Mouse (Mus musculus) lung, embryonic 14.5 days (tissue): ENCODE measurements around the gene 1810010H24Rik. TPM values are rescaled to one million over a fixed set of nuclear protein-coding genes. Genes with fewer than 3 reads are reported as not detected.

Experiments
- ATAC-seq: fragments of 200-750 bp; cut with Nextera tagmentation; 2 replicates; pipeline ENCODE4 v1.8.0; 2017; ENCODE audit warnings: mild to moderate bottlenecking, moderate TSS enrichment, moderate library complexity; ENCODE audit not compliant: insufficient read depth
- DNase-seq: peaks from one replicate; pipeline ENCODE4 v3.0.0-alpha.2; 2015
- H3K27ac ChIP-seq: fragments of 300-500 bp; sonication (generic); 2 replicates; pipeline ENCODE4 v1.5.1; 2014; ENCODE audit warnings: low read depth, mild to moderate bottlenecking, moderate library complexity
- H3K27me3 ChIP-seq: fragments of 300-500 bp; sonication (generic); 2 replicates; pipeline ENCODE4 v1.6.1; 2014; ENCODE audit warnings: low read length, control low read depth; ENCODE audit not compliant: insufficient read depth
- H3K36me3 ChIP-seq: fragments of 300-500 bp; sonication (generic); 2 replicates; pipeline ENCODE4 v1.6.1; 2014; ENCODE audit warnings: control low read depth; ENCODE audit not compliant: insufficient read depth
- H3K4me1 ChIP-seq: fragments of 300-500 bp; sonication (generic); 2 replicates; pipeline ENCODE4 v1.6.1; 2014; ENCODE audit warnings: antibody characterized with exemption, control low read depth; ENCODE audit not compliant: insufficient read depth
- H3K4me2 ChIP-seq: fragments of 300-500 bp; sonication (generic); 2 replicates; pipeline ENCODE4 v1.6.1; 2014; ENCODE audit warnings: mild to moderate bottlenecking
- H3K4me3 ChIP-seq: fragments of 300-500 bp; sonication (generic); 2 replicates; pipeline ENCODE4 v1.5.1; 2014; ENCODE audit warnings: low read depth, low read length
- H3K9ac ChIP-seq: fragments of 300-500 bp; sonication (generic); 2 replicates; pipeline ENCODE4 v1.6.1; 2014
- H3K9me3 ChIP-seq: fragments of 300-500 bp; sonication (generic); 2 replicates; pipeline ENCODE4 v1.6.1; 2016; ENCODE audit warnings: low read depth, low read length, control low read depth
- CTCF ChIP-seq: IDR thresholded peaks from 2 replicates; pipeline ENCODE4 v1.5.1; 2016; ENCODE audit warnings: antibody characterized with exemption, low read depth
- WGBS: fragments of 180-500 bp; shearing (Covaris S2); extraction: QIAGEN DNeasy Blood & Tissue Kit; methylation state at CpG from one replicate; pipeline ENCODE4 v1.1.7; 2014; 5-methylcytosine and 5-hydroxymethylcytosine counted together
- polyA plus RNA-seq: library from polyadenylated mRNA; unstranded; fragments of >200 nt; fragmentation: Nextera tagmentation; extraction: Ambion mirVana; gene quantifications from 2 replicates; pipeline ENCODE4 v1.2.1, GENCODE M21; 2014

Gene 1810010H24Rik
- polyA plus RNA-seq, 1 experiment from 2014 or later: 5.1 TPM

DNA sequence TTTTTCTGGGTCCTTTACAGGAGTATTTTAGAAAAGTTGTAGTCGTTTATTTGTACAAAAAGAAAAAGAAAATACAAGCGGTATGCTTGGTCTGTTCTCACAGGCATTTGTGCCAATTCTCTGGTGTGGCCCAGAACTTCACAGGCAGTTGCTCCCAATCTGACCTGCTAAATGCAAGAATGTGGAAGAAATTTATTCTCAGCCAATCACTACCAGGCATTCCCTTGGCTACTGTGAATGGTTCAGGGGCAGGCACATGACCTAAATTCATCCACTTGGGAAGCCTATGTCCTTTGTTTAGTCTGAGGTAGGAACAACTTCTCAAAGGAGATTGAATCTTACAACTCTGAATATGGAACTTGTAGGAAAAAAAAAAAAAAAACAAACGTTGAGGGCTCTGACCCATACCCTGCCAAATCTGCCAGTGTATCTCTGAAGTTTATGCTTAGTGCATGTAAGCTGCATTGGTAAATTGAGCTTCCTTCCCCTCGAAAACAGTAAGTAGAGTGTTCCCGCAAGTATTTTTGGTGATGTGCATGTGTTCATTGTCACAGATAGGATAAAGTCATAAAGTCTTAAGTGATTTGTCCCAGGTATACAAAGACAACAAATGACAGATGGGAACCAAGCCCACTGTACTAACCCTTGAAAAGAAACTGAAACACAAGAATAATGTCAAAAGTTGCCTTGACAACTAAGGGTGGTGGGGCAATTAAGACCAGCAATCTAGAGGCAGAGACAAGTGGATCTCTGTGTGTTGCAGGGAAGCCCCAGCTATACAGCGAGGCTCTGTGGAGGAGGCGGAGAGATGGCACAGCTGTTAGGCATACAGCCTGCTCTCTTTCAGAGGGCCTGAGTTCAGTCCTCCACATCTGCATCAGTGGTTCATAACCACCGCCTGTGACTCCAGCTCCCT, 23.5 kb upstream of the 1810010H24Rik start:
- peak; percentile 41 for DNase-seq
- no peak for ATAC-seq
- Histone ChIP-seq H3K27ac (no peak overlapping the region), H3K27me3 (no peaks in the 10 kb centered on the region), H3K36me3 (peaks cover 4% of the 10 kb centered on the region), H3K4me3 (no peak overlapping the region), H3K4me2 (no peak overlapping the region), H3K9ac (no peak overlapping the region), H3K4me1 (peaks cover 4% of the 10 kb centered on the region), H3K9me3 (no peaks in the 10 kb centered on the region)
- 46% methylated on average over 8 of the region's 8 CpGs for WGBS
- TF ChIP-seq CTCF: no peak

DNA sequence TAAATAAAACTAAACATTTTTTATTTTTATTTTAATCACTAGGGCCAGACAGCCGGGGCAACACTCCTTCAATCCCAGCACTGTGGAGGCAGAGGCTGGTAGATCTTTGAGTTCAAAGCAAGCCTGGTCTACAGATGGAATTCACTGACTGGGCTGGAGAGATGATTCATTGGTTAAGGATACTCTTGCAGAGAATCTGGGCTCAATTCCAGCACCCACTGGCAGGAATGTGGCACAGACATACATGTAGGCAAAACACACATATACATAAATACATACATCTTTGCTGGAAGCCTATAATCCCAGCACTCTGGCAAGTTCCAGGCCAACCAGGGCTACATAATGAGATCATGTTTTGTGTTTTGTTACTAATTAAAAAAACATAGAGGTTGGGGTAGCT, 19.9 kb upstream of the 1810010H24Rik start:
- WGBS: 75% methylated on average over 1 of the region's 1 CpGs
- DNase-seq: peak; percentile 52
- no peaks in the 10 kb centered on the region for H3K27me3 ChIP-seq

DNA sequence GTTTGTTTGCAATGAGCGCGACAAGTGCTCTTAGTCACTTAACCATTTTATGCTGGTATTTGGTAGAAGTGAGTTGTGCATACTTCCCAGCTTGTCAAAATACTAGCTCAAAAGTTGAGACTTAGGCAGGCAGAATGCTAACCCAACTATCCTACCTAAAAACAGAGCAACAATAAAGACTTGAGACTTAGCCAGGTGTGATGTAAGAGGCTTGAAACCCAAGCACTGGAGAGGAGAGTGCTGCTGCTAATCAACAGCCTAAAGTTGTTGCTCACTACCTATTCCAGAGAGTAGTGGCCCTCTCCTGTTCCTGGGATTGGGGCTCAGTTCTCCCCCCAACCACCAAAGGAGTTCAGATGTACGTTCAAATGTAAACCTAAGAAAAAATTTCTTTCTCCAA, 15.0 kb upstream of the 1810010H24Rik start:
- TF ChIP-seq CTCF: no peak
- Histone ChIP-seq H3K9ac (no peak overlapping the region), H3K27me3 (no peaks in the 10 kb centered on the region), H3K9me3 (no peaks in the 10 kb centered on the region), H3K4me3 (no peak overlapping the region), H3K27ac (no peak overlapping the region), H3K4me2 (no peak overlapping the region), H3K36me3 (no peaks in the 10 kb centered on the region), H3K4me1 (no peaks in the 10 kb centered on the region)
- ATAC-seq: no peak
- no peak for DNase-seq
- 92% methylated on average over 3 of the region's 3 CpGs for WGBS

More for the DNA sequence above, 19.9 kb upstream of the 1810010H24Rik start:
- Histone ChIP-seq H3K4me2 (no peak overlapping the region), H3K4me3 (no peak overlapping the region), H3K9me3 (no peaks in the 10 kb centered on the region), H3K4me1 (no peaks in the 10 kb centered on the region), H3K9ac (no peak overlapping the region), H3K36me3 (no peaks in the 10 kb centered on the region), H3K27ac (no peak overlapping the region)
- TF ChIP-seq CTCF: no peak
- no peak for ATAC-seq

DNA sequence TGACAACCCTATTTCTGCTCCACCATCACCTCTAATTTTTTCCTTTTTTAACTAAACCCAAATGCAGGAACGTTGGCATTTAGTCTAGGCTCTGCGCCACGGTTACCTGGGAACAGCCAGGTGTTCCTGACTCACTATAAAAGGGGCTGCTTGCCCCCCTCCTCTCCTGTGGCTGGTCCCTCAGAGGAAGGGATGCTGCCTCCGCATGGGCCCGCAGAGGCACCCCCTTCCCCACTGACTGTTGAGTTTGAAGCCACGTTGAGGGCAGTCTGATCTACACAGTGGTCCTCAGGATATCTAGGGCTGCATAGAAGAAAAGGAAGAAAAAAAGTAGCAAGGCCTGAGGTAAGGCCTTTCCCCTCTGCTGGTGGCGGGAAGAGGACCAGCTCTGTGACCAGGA, 14.3 kb upstream of the 1810010H24Rik start:
- DNase-seq (no peak), ATAC-seq (no peak)
- Histone ChIP-seq H3K4me3 (no peak overlapping the region), H3K9ac (no peak overlapping the region), H3K9me3 (no peaks in the 10 kb centered on the region), H3K27me3 (no peaks in the 10 kb centered on the region), H3K27ac (no peak overlapping the region), H3K4me1 (no peaks in the 10 kb centered on the region), H3K4me2 (no peak overlapping the region), H3K36me3 (no peaks in the 10 kb centered on the region)
- TF ChIP-seq CTCF: no peak
- 73% methylated on average over 7 of the region's 7 CpGs for whole genome bisulfite sequencing

DNA sequence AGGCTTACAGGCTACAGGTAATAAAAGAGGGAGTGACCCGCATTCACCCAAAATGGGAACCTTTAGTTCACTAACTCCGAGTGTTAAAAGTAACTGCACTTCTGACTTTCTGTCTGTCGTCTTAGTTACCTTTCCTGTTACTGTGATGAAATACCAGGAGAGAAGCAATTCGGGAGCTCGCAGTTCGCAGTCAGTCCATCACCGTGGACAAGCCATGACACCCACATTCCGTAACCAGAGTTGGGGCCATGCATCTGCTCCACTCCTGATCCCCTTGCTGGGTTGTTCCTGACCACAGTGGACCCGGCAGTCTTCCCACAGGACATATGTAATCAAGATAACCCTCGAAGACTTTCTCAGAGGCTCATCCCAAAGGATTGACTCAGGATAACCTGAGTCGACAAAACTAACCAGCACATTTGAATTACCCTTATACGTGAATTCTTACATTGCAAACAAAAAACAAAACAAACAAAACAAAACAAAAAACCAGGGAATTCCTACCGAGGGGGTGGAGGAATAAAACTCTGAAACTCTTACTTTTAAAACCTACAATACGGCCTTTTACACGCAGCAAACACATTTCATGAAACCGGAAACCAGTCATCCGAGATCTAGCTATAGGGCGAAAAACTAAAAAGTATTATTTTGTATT, 13.7 kb upstream of the 1810010H24Rik start:
- peak overlapping the region; percentile 50 for H3K4me3 ChIP-seq
- H3K4me1 ChIP-seq: no peaks in the 10 kb centered on the region
- no peaks in the 10 kb centered on the region for H3K36me3 ChIP-seq
- H3K9ac ChIP-seq: peak overlapping the region; percentile 68
- WGBS: 22% methylated on average over 18 of the region's 18 CpGs
- peak overlapping the region; percentile 65 for H3K4me2 ChIP-seq
- no peaks in the 10 kb centered on the region for H3K27me3 ChIP-seq
- H3K27ac ChIP-seq: peak overlapping the region; percentile 95
- no peak for TF ChIP-seq CTCF
- no peaks in the 10 kb centered on the region for H3K9me3 ChIP-seq
- DNase-seq (peak; percentile 42), ATAC-seq (no peak)

DNA sequence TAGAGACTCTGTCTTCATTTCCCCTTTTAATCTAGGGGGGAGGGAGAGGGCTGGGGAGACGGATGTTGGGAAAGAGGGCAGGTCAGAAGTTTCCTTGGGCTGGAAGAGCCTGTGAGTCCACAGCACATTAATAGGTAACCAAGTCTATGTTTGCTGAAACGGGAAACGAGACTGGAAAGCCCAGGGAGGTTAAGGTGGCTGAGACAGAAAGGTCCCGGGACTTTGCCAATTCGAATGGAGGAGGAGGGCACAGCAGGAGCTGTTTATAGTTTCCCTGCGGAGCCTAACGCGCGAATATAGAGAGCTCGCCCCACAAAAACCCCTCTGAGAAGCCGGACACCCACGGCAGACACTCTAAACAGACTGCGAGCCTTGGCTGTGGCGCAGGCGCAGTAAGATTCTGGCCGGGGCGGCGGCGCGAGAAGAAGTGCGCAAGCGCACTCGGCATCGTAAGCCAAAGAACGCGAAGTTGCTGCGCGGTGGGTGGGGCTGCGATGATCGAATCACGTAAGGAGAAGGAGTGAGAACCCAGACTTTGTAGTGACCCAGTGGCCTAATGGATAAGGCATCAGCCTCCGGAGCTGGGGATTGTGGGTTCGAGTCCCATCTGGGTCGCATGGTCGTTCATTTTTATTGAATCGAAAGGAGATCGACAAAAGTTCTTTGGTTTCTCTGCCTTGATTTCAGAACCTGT, 13.0 kb upstream of the 1810010H24Rik start:
- H3K9me3 ChIP-seq: no peaks in the 10 kb centered on the region
- H3K4me3 ChIP-seq: peak overlapping the region; percentile 50
- H3K4me1 ChIP-seq: no peaks in the 10 kb centered on the region
- WGBS: under 1% methylated on average over 37 of the region's 37 CpGs
- no peaks in the 10 kb centered on the region for H3K36me3 ChIP-seq
- no peak for TF ChIP-seq CTCF
- DNase-seq: peak; percentile 99
- peak overlapping the region; percentile 65 for H3K4me2 ChIP-seq
- peak; percentile 92 for ATAC-seq
- H3K9ac ChIP-seq: peak overlapping the region; percentile 68
- no peaks in the 10 kb centered on the region for H3K27me3 ChIP-seq
- H3K27ac ChIP-seq: peak overlapping the region; percentile 95
